Mouse (Mus musculus) CH12.LX (cell line): ENCODE results near the gene Ptgdr. TPM values are rescaled to one million over a fixed set of nuclear protein-coding genes. Genes with fewer than 3 reads are reported as not detected.
"Not testable (repeated sequence)": the region's sequence is repeated elsewhere in the genome, so short reads cannot be mapped to it uniquely, and the experiment has no call there.

Experiments
- DNase-seq: peaks from one replicate; pipeline ENCODE4 v3.0.0-alpha.2; 2013; ENCODE audit errors: extremely low read depth
- H3K27ac ChIP-seq: 2 replicates; pipeline ENCODE4 v1.5.1; 2012; ENCODE audit warnings: low read depth, mild to moderate bottlenecking, control low read depth, moderate library complexity; ENCODE audit not compliant: insufficient read depth
- H3K27me3 ChIP-seq: replicated peaks from 2 replicates; pipeline ENCODE3; 2012; ENCODE audit warnings: inconsistent platforms
- H3K36me3 ChIP-seq, 2 experiments: replicated peaks in 1 of 2; 2 replicates each; pipeline versions ENCODE3 to v1.6.1; 2012; ENCODE audit warnings: inconsistent platforms in 1 of 2, low read length in 1 of 2, mild to moderate bottlenecking in 1 of 2, mixed read lengths in 1 of 2, moderate library complexity in 1 of 2; ENCODE audit not compliant: control insufficient read depth in 1 of 2, insufficient read depth in 1 of 2
- H3K4me1 ChIP-seq, 2 experiments: 2 replicates each; pipeline ENCODE4 v1.6.1; 2012; ENCODE audit warnings: inconsistent platforms in 1 of 2, moderate library complexity in 1 of 2; ENCODE audit not compliant: insufficient read depth in 2 of 2, control insufficient read depth in 1 of 2
- H3K4me2 ChIP-seq: 2 replicates; pipeline ENCODE4 v1.6.1; 2012; ENCODE audit warnings: low read depth, mild to moderate bottlenecking, control low read depth; ENCODE audit not compliant: poor library complexity, insufficient read depth, severe bottlenecking
- H3K4me3 ChIP-seq, 3 experiments: fragments of 150-350 bp in 1 of 3; sonication (generic) in 1 of 3; replicated peaks in 1 of 3; 2 replicates each; pipeline versions ENCODE3 to v1.5.1; 2011 to 2012; ENCODE audit warnings: low read depth in 2 of 3, low read length in 2 of 3, mild to moderate bottlenecking in 2 of 3, moderate library complexity in 2 of 3, control low read depth in 1 of 3, improper control_type of control experiment in 1 of 3, inconsistent platforms in 1 of 3, mixed read lengths in 1 of 3; ENCODE audit not compliant: poor library complexity in 1 of 3
- H3K79me2 ChIP-seq: replicated peaks from 2 replicates; pipeline ENCODE4 v1.6.1; 2012; ENCODE audit warnings: mild to moderate bottlenecking, moderate library complexity; ENCODE audit not compliant: control insufficient read depth, poor library complexity, insufficient read depth, severe bottlenecking; ENCODE audit errors: extremely low read depth
- H3K9ac ChIP-seq: 2 replicates; pipeline ENCODE4 v1.6.1; 2012; ENCODE audit warnings: low read depth, mild to moderate bottlenecking, control low read depth, moderate library complexity; ENCODE audit not compliant: insufficient read depth
- H3K9me3 ChIP-seq: replicated peaks from 2 replicates; pipeline ENCODE3; 2012; ENCODE audit warnings: low read length, inconsistent platforms, mixed read lengths
- CHD1 ChIP-seq: IDR thresholded peaks from 2 replicates; pipeline ENCODE4 v1.6.1; 2012; ENCODE audit warnings: low read depth, low read length, improper control_type of control experiment, inconsistent platforms
- CTCF ChIP-seq, 2 experiments: IDR thresholded peaks in 1 of 2; conservative IDR thresholded peaks in 1 of 2; 2 replicates each; pipeline ENCODE4 v1.5.1; 2011 to 2012; ENCODE audit warnings: low read depth in 2 of 2, low read length in 2 of 2, improper control_type of control experiment in 1 of 2, inconsistent platforms in 1 of 2, mild to moderate bottlenecking in 1 of 2, moderate library complexity in 1 of 2
- KAT2A ChIP-seq: IDR thresholded peaks from 2 replicates; pipeline ENCODE4 v1.6.1; 2012; ENCODE audit warnings: low read length, improper control_type of control experiment, inconsistent platforms; ENCODE audit not compliant: insufficient replicate concordance
- MAX ChIP-seq: IDR thresholded peaks from 2 replicates; pipeline ENCODE4 v1.6.1; 2011; ENCODE audit warnings: low read length, improper control_type of control experiment
- NELFE ChIP-seq: IDR thresholded peaks from 2 replicates; pipeline ENCODE4 v1.6.1; 2011; ENCODE audit warnings: low read depth, low read length, improper control_type of control experiment
- NRF1 ChIP-seq: IDR thresholded peaks from 2 replicates; pipeline ENCODE4 v1.6.1; 2014; ENCODE audit warnings: low read depth, mild to moderate bottlenecking, inconsistent platforms, low read length, improper control_type of control experiment, moderate library complexity
- RAD21 ChIP-seq: IDR thresholded peaks from 2 replicates; pipeline ENCODE4 v1.6.1; 2011; ENCODE audit warnings: low read depth, mild to moderate bottlenecking, low read length, improper control_type of control experiment, moderate library complexity
- SMC3 ChIP-seq: IDR thresholded peaks from 2 replicates; pipeline ENCODE4 v1.6.1; 2011; ENCODE audit warnings: low read depth, low read length, improper control_type of control experiment
- UBTF ChIP-seq: IDR thresholded peaks from 2 replicates; pipeline ENCODE4 v1.6.1; 2012; ENCODE audit warnings: low read depth, mild to moderate bottlenecking, inconsistent platforms, low read length, improper control_type of control experiment, moderate library complexity
- USF1 ChIP-seq: IDR thresholded peaks from 2 replicates; pipeline ENCODE4 v1.6.1; 2014; ENCODE audit warnings: low read depth, mild to moderate bottlenecking, inconsistent platforms, low read length, improper control_type of control experiment
- dilution Hi-C: fragments of 300-500 bp; cut with MboI; formaldehyde crosslinking; loops from 2 replicates; pipeline ENCODE4 v1.14.3; 2020; ENCODE audit warnings: low sequenced_read_pairs; ENCODE audit not compliant: extremely low pct_unique_long_range_greater_than_20kb, extremely low pct_ligation_motif_present
- in situ Hi-C: fragments of 300-500 bp; cut with MboI; formaldehyde crosslinking; loops from 3 replicates; pipeline ENCODE4 v1.14.3; 2019; ENCODE audit warnings: low sequenced_read_pairs, low pct_ligation_motif_present, low pct_unique_long_range_greater_than_20kb, mixed read lengths
- polyA plus RNA-seq: library from polyadenylated mRNA; unstranded; fragments of >175 nt; gene quantifications from 2 replicates; pipeline ENCODE4 v1.2.1, GENCODE M21; 2012; ENCODE audit warnings: low read depth; ENCODE audit not compliant: insufficient read length
- total RNA-seq, 2 experiments: library from RNA; depleted of rRNA; stranded (reverse); fragments of 300-350 nt in 1 of 2; fragments of >200 nt in 1 of 2; gene quantifications; 2 replicates each; pipeline ENCODE4 v1.2.3; 2012 to 2014

Gene Ptgdr
- total and polyA plus RNA-seq, 3 experiments, result not detected

- no peak for DNase-seq
- H3K9me3 ChIP-seq, result no peaks in the 10 kb centered on the region
- TF ChIP-seq UBTF (no peak), CTCF (conservative IDR thresholded peaks at IDR 0.05 in 1 of 2, IDR thresholded peaks at IDR 0.05 in 1 of 2; ENCODE audit: low read depth in 2 of 2, low read length in 2 of 2) (no peak), MAX (no peak), CHD1 (no peak), USF1 (no peak), NRF1 (no peak), NELFE (no peak)
- H3K4me2 ChIP-seq, result no peak overlapping the region
- H3K4me3 ChIP-seq, result no peak overlapping the region
- H3K4me1 ChIP-seq, result no peaks in the 10 kb centered on the region
- H3K36me3 ChIP-seq, result no peaks in the 10 kb centered on the region
- H3K9ac ChIP-seq, result no peak overlapping the region
- in situ Hi-C loops, result no loop called here
- dilution Hi-C loops, result no loop called here
- no peak overlapping the region for H3K27ac ChIP-seq
- H3K79me2 ChIP-seq, result no peaks in the 10 kb centered on the region
- no peaks in the 10 kb centered on the region for H3K27me3 ChIP-seq
Observed at GRCm38 (mm10) chr14:44858372-44858771, 803 bp downstream of the Ptgdr start.

- peaks cover 2 to 23% of the 10 kb centered on the region in 2 experiments for H3K4me1 ChIP-seq
- H3K36me3 ChIP-seq, dilution Hi-C loops, H3K9ac ChIP-seq, H3K27me3 ChIP-seq, H3K9me3 ChIP-seq, H3K79me2 ChIP-seq, H3K4me3 ChIP-seq, in situ Hi-C loops, H3K27ac ChIP-seq, H3K4me2 ChIP-seq: not testable (repeated sequence)
- TF ChIP-seq CTCF (conservative IDR thresholded peaks at IDR 0.05 in 1 of 2, IDR thresholded peaks at IDR 0.05 in 1 of 2; ENCODE audit: low read depth in 2 of 2, low read length in 2 of 2) (peak in 1 of 2 experiments; percentile 52; a peak in 2 of 4 replicates), RAD21 (peak; percentile 24), SMC3 (peak; percentile 33; the same call in 1 of the 2 replicates)
- peak; percentile 20 for DNase-seq
Observed at GRCm38 (mm10) chr14:44850637-44851036, 8.5 kb downstream of the Ptgdr start.

GRCm38 (mm10) chr14:44847740-44848139, 11.4 kb downstream of the Ptgdr start:
- in situ Hi-C loops, result no loop called here
- no peak overlapping the region for H3K27ac ChIP-seq
- peaks cover 2 to 30% of the 10 kb centered on the region in 2 experiments for H3K4me1 ChIP-seq

More at GRCm38 (mm10) chr14:44847740-44848139, 11.4 kb downstream of the Ptgdr start:
- Histone ChIP-seq H3K27me3 (no peaks in the 10 kb centered on the region), H3K4me2 (no peak overlapping the region), H3K79me2 (no peaks in the 10 kb centered on the region), H3K9me3 (no peaks in the 10 kb centered on the region), H3K4me3 (no peak overlapping the region), H3K36me3 (no peaks in the 10 kb centered on the region), H3K9ac (no peak overlapping the region)
- DNase-seq, result no peak
- dilution Hi-C loops, result no loop called here
- TF ChIP-seq RAD21, result no peak
- TF ChIP-seq KAT2A, result no peak
- no peak for TF ChIP-seq MAX
